Mouse (Mus musculus): ENCODE measurements around the gene Mybpc3. TPM values are rescaled to one million over a fixed set of nuclear protein-coding genes. Genes with fewer than 3 reads are reported as not detected.

Mybpc3 gene
- polyA plus RNA-seq, 1 experiment from 2014 or later = 1,047 TPM

DNA sequence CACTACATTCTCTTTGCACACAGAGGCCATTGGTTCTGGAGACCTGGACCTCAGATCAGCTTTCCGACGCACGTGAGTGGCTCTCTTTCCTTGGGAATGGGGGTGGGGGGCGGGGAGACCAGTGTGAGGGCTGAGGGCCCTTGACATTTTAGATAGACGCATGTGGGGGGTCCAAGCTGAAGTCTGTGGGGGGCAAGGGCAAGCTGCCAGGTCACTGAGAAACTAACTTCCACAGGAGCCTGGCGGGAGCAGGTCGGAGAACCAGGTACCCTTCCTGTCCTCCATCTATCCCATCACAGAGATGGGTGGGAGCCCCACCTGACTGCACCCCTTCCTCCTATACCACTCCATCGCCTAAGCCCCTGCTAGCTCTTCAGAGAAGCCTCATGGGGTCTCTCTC lies 3.6 kb downstream of the Mybpc3 start:
- Histone ChIP-seq H3K27me3 (replicated peaks) (no peaks in the 10 kb centered on the region), H3K27ac (ENCODE audit: poor library complexity, severe bottlenecking) (peak overlapping the region; percentile 95), H3K9ac (peak overlapping the region; percentile 93), H3K36me3 (peaks cover 64% of the 10 kb centered on the region), H3K4me3 (peak overlapping the region; percentile 71), H3K4me2 (peak overlapping the region; percentile 77), H3K4me1 (replicated peaks) (peaks cover 65% of the 10 kb centered on the region), H3K9me3 (replicated peaks) (no peaks in the 10 kb centered on the region)
- ATAC-seq (ENCODE audit: insufficient number of reproducible peaks, low FRiP score) = no peak
- WGBS = 38% methylated on average over 8 of the region's 8 CpGs

DNA sequence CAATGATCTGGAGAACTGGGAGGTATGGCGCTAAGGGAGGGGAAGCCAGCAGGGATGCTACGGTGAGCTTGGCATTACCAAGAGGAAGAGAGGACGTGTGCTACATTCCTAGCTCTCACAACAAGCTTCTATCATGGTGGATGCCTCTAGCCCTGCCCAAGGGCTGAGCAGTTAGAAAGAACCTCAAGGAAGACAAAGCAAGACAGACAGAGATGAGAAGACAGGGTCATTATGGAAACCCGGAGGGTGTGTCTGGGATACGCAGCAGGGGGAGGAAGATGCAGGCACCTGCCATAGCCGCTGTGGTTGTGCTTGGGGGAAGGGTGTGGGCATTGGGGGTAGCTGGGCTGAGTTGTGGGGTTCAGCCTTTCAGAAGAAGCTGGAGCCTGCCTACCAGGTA lies 5.6 kb downstream of the Mybpc3 start:
- WGBS = 69% methylated on average over 6 of the region's 6 CpGs
- peak overlapping the region; percentile 3; the same call in 1 of the 2 replicates for H3K27ac ChIP-seq (ENCODE audit: poor library complexity, severe bottlenecking)
- no peaks in the 10 kb centered on the region for H3K9me3 ChIP-seq (replicated peaks)
- H3K4me1 ChIP-seq (replicated peaks) = peaks cover 64% of the 10 kb centered on the region
- ATAC-seq (ENCODE audit: insufficient number of reproducible peaks, low FRiP score) = no peak
- peak overlapping the region; percentile 14 for H3K4me3 ChIP-seq
- H3K36me3 ChIP-seq = peaks cover 85% of the 10 kb centered on the region
- H3K9ac ChIP-seq = peak overlapping the region; percentile 57; the same call in 1 of the 2 replicates
- H3K4me2 ChIP-seq = peak overlapping the region; percentile 77
- no peaks in the 10 kb centered on the region for H3K27me3 ChIP-seq (replicated peaks)

DNA sequence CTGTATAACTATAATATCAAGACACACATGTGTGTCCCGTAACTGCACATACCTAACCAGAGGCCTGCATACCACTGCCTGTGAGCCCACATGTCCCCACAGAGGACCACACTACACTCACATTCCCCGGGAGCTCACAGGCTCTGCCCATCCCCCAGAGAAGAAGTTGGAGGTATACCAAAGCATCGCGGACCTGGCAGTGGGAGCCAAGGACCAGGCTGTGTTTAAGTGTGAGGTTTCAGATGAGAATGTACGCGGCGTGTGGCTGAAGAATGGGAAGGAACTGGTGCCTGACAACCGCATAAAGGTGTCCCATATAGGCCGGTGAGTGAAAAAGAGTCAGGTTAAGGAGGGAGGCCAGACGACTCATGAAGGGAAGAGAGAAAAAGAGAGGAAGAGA lies 7.2 kb downstream of the Mybpc3 start:
- peaks cover 68% of the 10 kb centered on the region for H3K4me1 ChIP-seq (replicated peaks)
- no peak overlapping the region for H3K27ac ChIP-seq (ENCODE audit: poor library complexity, severe bottlenecking)
- H3K27me3 ChIP-seq (replicated peaks) = no peaks in the 10 kb centered on the region
- H3K9ac ChIP-seq = no peak overlapping the region; the same call in 1 of the 2 replicates
- peaks cover 100% of the 10 kb centered on the region for H3K36me3 ChIP-seq
- H3K9me3 ChIP-seq (replicated peaks) = no peaks in the 10 kb centered on the region
- no peak overlapping the region for H3K4me3 ChIP-seq
- no peak for ATAC-seq (ENCODE audit: insufficient number of reproducible peaks, low FRiP score)
- 0 out of 2 replicates have a peak overlapping the region, but pooled peaks have one; percentile 2 for H3K4me2 ChIP-seq
- WGBS = 84% methylated on average over 10 of the region's 10 CpGs

DNA sequence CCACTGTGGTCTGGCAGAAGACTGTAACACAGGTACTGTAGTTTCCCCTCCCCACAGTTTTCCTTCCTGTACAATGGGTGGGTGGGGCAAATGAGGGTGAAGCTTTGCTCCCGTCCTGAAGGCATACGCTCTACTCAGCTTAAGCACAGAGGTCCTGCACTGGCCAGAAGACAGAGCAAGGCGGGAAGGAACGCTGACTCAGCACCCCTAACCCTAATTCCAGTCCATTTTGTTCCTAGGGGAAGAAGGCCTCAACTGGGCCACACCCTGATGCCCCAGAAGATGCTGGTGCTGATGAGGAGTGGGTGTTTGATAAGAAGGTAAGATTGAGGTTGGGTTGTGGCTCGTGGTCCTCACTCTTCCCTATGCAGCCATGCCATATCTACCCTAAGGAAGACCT lies 10.8 kb downstream of the Mybpc3 start:
- H3K9me3 ChIP-seq (replicated peaks) = no peaks in the 10 kb centered on the region
- no peak for ATAC-seq (ENCODE audit: insufficient number of reproducible peaks, low FRiP score)
- H3K4me2 ChIP-seq = no peak overlapping the region
- no peaks in the 10 kb centered on the region for H3K27me3 ChIP-seq (replicated peaks)
- no peak overlapping the region for H3K9ac ChIP-seq
- H3K27ac ChIP-seq (ENCODE audit: poor library complexity, severe bottlenecking) = no peak overlapping the region
- peaks cover 100% of the 10 kb centered on the region for H3K36me3 ChIP-seq
- 76% methylated on average over 5 of the region's 5 CpGs for WGBS
- peaks cover 59% of the 10 kb centered on the region for H3K4me1 ChIP-seq (replicated peaks)
- no peak overlapping the region for H3K4me3 ChIP-seq

DNA sequence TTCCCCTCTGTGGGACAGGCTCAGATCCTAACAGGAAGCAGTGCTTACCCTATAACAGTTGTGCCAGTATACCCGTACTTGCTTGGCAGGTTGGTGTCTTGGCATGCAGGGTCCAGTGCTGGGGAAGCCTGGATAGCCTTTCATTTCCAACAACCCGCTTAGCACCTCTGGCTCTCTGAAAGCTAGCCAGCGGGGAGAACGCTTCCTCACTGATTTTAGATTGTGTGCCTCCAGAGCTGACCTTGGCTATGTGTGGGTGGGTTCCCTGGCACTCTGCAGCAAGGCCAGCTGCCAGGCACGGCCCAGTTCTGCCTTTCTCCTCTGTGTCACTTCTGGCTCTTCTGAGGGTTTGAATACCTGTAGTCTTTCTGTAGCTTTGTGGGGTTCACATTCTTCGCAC lies 12.2 kb downstream of the Mybpc3 start:
- Histone ChIP-seq H3K4me3 (no peak overlapping the region), H3K4me1 (replicated peaks) (peaks cover 46% of the 10 kb centered on the region), H3K9me3 (replicated peaks) (no peaks in the 10 kb centered on the region), H3K36me3 (peaks cover 100% of the 10 kb centered on the region), H3K27me3 (replicated peaks) (no peaks in the 10 kb centered on the region), H3K9ac (no peak overlapping the region), H3K27ac (ENCODE audit: poor library complexity, severe bottlenecking) (no peak overlapping the region), H3K4me2 (no peak overlapping the region)
- 76% methylated on average over 6 of the region's 6 CpGs for WGBS
- ATAC-seq (ENCODE audit: insufficient number of reproducible peaks, low FRiP score) = no peak

DNA sequence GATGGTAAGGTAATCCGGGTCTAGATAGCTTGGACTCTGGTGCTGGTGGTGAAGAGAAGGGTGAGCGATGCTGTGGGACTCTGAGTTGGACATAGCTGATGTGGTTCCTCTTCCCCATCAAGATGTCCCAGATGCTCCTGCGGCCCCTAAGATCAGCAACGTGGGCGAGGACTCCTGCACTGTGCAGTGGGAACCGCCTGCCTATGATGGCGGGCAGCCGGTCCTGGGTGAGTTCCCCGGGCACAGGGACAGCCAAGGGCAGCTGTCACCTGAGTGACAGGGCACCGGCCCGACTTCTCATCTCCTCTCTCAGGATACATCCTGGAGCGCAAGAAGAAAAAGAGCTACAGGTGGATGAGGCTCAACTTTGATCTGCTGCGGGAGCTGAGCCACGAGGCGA lies 13.3 kb downstream of the Mybpc3 start:
- no peak for ATAC-seq (ENCODE audit: insufficient number of reproducible peaks, low FRiP score)

DNA sequence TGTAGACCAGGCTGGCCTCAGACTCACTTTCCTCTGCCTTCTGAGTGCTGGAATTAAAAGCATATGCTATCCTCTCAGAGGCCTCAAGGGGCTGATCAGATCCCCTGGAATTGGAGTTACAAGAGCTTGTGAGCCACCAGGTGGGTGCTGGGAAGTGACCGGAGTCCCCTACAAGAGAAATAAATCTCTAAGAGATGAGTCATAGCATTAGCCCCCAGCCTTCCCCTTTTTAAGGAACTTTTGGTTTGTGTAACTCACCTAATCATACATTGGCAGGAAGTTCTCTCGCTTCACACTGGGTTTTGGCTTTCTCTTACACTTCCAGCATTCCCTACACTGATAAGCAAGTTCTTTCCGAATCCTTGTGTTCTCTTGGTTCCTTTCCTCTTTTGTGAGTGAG lies 14.1 kb downstream of the Mybpc3 start:
- whole genome bisulfite sequencing = 36% methylated on average over 3 of the region's 3 CpGs
- H3K9me3 ChIP-seq (replicated peaks) = no peaks in the 10 kb centered on the region
- H3K27me3 ChIP-seq (replicated peaks) = no peaks in the 10 kb centered on the region
- peaks cover 100% of the 10 kb centered on the region for H3K36me3 ChIP-seq
- H3K4me3 ChIP-seq = no peak overlapping the region
- peaks cover 39% of the 10 kb centered on the region for H3K4me1 ChIP-seq (replicated peaks)
- peak overlapping the region; percentile 63; the same call in 1 of the 2 replicates for H3K27ac ChIP-seq (ENCODE audit: poor library complexity, severe bottlenecking)
- ATAC-seq (ENCODE audit: insufficient number of reproducible peaks, low FRiP score) = no peak
- H3K9ac ChIP-seq = 0 out of 2 replicates have a peak overlapping the region, but pooled peaks have one; percentile 28
- H3K4me2 ChIP-seq = no peak overlapping the region

More for the DNA sequence above, 13.3 kb downstream of the Mybpc3 start:
- WGBS = 85% methylated on average over 15 of the region's 15 CpGs
- H3K4me2 ChIP-seq = no peak overlapping the region
- H3K9ac ChIP-seq = no peak overlapping the region; the same call in 1 of the 2 replicates
- H3K9me3 ChIP-seq (replicated peaks) = no peaks in the 10 kb centered on the region
- no peak overlapping the region for H3K4me3 ChIP-seq
- H3K36me3 ChIP-seq = peaks cover 100% of the 10 kb centered on the region
- H3K27me3 ChIP-seq (replicated peaks) = no peaks in the 10 kb centered on the region
- peaks cover 42% of the 10 kb centered on the region for H3K4me1 ChIP-seq (replicated peaks)
- no peak overlapping the region for H3K27ac ChIP-seq (ENCODE audit: poor library complexity, severe bottlenecking)

DNA sequence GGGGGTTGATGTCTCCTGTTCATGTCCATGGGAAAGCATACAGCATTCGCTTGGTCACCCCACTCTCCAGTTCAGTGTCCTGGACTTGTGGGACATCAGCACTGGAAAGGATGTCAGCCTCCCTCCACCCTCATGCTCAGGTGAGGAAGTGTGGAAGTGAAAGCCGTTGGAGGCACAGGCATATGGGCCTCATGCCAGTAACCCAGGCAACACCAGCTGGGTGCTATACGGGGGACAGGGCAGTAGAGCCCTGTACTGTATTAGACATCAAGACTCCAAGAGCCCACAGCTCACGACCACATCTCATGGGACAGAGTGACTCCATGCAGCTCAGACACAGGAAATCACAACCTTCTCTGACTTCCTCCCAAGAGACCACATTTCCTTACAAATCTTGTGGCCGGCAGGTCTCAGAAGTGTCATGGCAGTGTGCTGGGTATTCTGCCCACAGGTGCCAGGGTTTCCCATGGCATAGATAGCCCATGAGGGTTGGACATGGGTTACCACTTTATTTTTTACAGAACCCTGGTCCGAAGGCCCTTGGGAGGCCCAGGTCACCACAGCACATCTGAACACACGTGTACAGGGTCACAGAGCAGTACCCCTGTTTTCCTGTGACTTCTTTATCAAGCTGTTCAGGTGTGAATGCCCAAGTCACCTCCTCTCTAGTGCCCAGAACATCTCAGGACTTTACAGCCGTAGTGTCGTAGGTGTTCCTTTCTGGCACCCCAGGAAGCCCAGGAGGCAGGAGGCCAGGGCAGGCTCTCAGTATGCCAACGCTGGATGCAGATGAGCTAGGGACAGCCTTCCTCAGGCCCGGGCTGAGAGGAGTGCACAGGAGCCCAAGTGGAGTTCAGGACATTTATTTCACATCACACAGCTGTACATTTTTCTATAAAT lies 18.8 kb downstream of the Mybpc3 start:
- no peak for ATAC-seq (ENCODE audit: insufficient number of reproducible peaks, low FRiP score)
- H3K9ac ChIP-seq = no peak overlapping the region
- H3K4me1 ChIP-seq (replicated peaks) = peaks cover 34% of the 10 kb centered on the region
- 69% methylated on average over 11 of the region's 11 CpGs for WGBS
- H3K4me3 ChIP-seq = no peak overlapping the region
- H3K27ac ChIP-seq (ENCODE audit: poor library complexity, severe bottlenecking) = 0 out of 2 replicates have a peak overlapping the region, but pooled peaks have one; percentile 12
- peaks cover 77% of the 10 kb centered on the region for H3K36me3 ChIP-seq
- H3K9me3 ChIP-seq (replicated peaks) = no peaks in the 10 kb centered on the region
- no peak overlapping the region for H3K4me2 ChIP-seq
- H3K27me3 ChIP-seq (replicated peaks) = no peaks in the 10 kb centered on the region

DNA sequence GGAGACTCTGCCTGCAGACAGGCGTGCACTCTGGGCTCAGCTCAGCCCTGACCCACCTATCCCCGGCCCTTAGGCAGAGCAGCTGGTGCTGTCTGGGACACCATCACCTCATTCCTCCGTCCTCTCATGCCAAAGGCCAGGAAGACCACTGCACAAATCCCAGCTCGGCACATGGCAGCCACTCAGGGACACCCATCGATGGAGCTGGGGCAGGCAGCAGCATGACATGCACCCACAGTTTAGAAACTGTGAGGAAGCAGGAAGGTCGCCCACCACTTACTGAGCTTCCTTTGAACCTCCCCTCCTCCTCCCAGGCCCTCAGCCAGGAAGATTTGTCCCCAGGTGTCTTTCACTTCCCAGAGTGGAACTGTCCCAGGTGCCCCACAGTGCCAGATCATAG lies 19.5 kb downstream of the Mybpc3 start:
- no peaks in the 10 kb centered on the region for H3K9me3 ChIP-seq (replicated peaks)
- no peaks in the 10 kb centered on the region for H3K27me3 ChIP-seq (replicated peaks)
- H3K9ac ChIP-seq = no peak overlapping the region
- H3K4me3 ChIP-seq = no peak overlapping the region
- peak overlapping the region; percentile 39; the same call in 1 of the 2 replicates for H3K27ac ChIP-seq (ENCODE audit: poor library complexity, severe bottlenecking)
- peaks cover 27% of the 10 kb centered on the region for H3K4me1 ChIP-seq (replicated peaks)
- no peak for ATAC-seq (ENCODE audit: insufficient number of reproducible peaks, low FRiP score)
- no peak overlapping the region for H3K4me2 ChIP-seq
- 69% methylated on average over 6 of the region's 6 CpGs for WGBS
- H3K36me3 ChIP-seq = peaks cover 71% of the 10 kb centered on the region

DNA sequence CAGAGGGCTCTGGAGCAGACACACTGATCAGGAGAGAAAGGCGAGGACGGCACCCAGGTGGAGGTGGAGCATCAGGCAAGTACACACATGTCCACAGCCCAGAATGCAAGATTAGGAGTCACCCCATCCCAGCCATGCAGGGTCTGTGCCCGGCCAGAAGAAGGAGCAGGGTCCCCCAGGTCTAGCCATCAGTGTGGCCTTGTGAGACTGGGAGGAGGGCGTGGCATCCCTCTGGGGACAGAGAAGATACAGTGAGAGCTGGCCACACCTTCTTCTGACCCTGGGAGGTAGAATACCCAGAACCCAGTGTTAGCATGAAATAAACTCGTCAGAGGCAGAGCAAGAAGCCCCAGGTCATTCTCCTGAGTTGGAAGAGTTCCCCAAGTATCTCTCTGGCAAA lies 21.4 kb downstream of the Mybpc3 start:
- Histone ChIP-seq H3K4me1 (replicated peaks) (0 out of 2 replicates have a peak, but pooled peaks cover 23% of the 10 kb centered on the region), H3K27ac (ENCODE audit: poor library complexity, severe bottlenecking) (no peak overlapping the region), H3K9ac (no peak overlapping the region), H3K4me2 (no peak overlapping the region), H3K27me3 (replicated peaks) (no peaks in the 10 kb centered on the region), H3K4me3 (no peak overlapping the region), H3K36me3 (peaks cover 59% of the 10 kb centered on the region), H3K9me3 (replicated peaks) (no peaks in the 10 kb centered on the region)
- no peak for ATAC-seq (ENCODE audit: insufficient number of reproducible peaks, low FRiP score)
- WGBS = 51% methylated on average over 5 of the region's 5 CpGs

DNA sequence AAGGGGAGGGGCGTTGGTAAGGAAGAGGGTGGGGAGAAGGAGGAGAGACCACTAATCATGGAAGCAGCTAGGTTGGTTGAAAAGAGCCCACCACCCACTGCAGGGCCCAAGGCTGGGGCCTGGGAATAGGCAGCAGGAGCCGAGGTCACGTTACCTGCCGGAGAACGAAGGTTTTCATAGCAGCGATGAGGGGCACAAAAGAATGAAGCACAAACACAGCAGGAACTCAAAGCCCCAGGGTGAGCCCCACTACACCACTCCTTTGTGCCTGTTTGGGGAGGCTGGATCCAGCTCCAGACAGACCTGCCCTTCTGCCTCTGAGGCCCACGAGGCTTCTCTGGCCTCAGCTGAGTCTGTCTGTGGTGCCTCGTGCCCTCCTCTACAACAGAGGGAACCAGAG lies 21.8 kb downstream of the Mybpc3 start:
- WGBS = 81% methylated on average over 8 of the region's 8 CpGs
- H3K4me2 ChIP-seq = no peak overlapping the region
- peaks cover 54% of the 10 kb centered on the region for H3K36me3 ChIP-seq

More for the DNA sequence above, 21.8 kb downstream of the Mybpc3 start:
- Histone ChIP-seq H3K9ac (no peak overlapping the region), H3K27ac (ENCODE audit: poor library complexity, severe bottlenecking) (no peak overlapping the region), H3K27me3 (replicated peaks) (no peaks in the 10 kb centered on the region), H3K9me3 (replicated peaks) (no peaks in the 10 kb centered on the region), H3K4me1 (replicated peaks) (0 out of 2 replicates have a peak, but pooled peaks cover 23% of the 10 kb centered on the region), H3K4me3 (no peak overlapping the region)
- ATAC-seq (ENCODE audit: insufficient number of reproducible peaks, low FRiP score) = no peak
